Mouse (Mus musculus): ENCODE data around the gene Ier5l. TPM values are rescaled to one million over a fixed set of nuclear protein-coding genes. Genes with fewer than 3 reads are reported as not detected.

Gene Ier5l
- total RNA-seq, 2 experiments from 2014 or later, result 4.6 to 5.6 TPM

DNA sequence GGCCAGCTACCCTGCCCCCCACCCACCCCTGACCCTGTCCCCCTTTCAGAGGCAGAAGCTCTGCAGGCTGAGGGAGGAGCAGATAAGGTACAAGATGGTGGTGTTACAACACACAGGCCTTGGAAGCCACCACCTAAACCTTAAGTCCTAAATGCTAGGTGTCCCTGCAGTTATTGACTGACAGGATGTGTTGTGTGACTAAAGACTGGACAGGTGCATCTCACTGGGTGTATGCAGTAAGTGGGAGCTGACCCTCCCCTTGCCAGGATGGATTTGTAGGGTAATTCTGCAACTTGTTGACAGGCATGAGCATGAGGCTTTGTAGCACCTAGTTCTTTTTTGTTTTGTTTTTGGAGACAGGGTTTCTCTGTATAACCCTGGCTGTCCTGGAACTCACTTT is 29.6 kb downstream of the Ier5l start:
- DNase-seq, result no peak
- intact Hi-C loops (cut with DNase I), result loop anchor here (5.0 kb wide), 1 partner anchor 268 kb away; no protein-coding TSS in a partner anchor

DNA sequence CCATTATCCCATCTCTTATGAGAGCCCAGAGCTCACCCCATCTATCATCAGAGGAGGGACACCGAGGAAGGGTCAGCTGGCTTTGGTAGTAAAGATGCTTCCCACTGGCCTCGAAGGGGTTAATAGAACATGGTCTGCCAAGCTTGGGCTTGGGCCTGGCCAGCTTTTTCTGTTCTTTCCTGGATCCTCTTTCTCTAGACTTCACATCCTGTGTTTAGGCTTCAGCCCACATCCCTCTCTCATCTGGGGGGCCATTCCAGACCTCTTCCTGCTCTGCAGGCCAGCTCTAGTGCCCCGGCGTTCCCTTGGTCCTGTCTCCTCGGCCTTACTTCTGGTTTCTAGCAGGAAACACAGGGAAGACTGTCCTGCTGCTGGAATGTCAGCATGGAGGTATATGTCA is 30.0 kb downstream of the Ier5l start:
- intact Hi-C loops (cut with DNase I), result loop anchor here (5.0 kb wide), 1 partner anchor 268 kb away; no protein-coding TSS in a partner anchor
- no peak for DNase-seq

DNA sequence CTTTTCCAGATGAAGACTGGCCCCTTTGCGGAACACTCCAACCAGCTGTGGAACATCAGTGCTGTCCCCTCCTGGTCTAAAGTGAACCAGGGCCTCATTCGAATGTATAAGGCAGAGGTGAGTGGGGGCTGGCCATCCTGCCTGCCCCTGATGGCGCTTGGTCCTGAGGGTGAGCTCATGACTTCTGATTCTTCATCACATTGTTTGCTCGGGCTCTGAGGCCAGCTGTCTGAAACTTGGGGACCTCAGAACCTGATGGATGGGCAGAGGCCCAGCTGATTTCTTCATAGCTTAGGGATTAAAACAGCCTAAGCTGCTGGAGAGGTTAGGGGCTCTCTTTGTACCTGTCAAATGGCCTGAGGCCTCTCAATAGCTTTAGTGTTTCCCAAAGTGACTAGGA is 30.7 kb downstream of the Ier5l start:
- intact Hi-C loops (cut with DNase I), result loop anchor here (1.0 to 5.0 kb wide), 2 partner anchors 154 to 269 kb away; no protein-coding TSS in a partner anchor
- peak; percentile 25 to 38 for DNase-seq

DNA sequence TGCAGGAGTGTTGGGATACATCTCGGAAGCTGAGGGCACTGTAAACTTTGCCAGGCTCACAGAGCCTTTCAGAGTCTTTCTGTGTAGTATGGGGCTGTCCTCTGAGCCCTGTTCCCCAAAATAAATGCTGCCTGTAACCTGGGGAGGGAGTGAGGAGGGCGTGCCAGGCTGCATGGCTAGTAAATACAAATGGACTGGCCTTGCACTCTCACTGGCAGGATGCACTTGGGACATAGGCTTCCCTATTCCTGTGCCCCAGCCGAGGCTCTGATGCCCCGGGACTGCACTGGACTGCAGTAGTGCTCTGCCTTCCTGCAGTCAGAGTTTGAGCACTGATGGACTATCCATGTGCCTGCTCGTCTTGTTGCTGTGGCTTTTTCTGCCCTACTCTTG is 31.5 kb downstream of the Ier5l start:
- DNase-seq, result peak in 1 of 2 experiments; percentile 33
- intact Hi-C loops (cut with DNase I), result loop anchor here (5.0 kb wide), 1 partner anchor 270 kb away; no protein-coding TSS in a partner anchor

DNA sequence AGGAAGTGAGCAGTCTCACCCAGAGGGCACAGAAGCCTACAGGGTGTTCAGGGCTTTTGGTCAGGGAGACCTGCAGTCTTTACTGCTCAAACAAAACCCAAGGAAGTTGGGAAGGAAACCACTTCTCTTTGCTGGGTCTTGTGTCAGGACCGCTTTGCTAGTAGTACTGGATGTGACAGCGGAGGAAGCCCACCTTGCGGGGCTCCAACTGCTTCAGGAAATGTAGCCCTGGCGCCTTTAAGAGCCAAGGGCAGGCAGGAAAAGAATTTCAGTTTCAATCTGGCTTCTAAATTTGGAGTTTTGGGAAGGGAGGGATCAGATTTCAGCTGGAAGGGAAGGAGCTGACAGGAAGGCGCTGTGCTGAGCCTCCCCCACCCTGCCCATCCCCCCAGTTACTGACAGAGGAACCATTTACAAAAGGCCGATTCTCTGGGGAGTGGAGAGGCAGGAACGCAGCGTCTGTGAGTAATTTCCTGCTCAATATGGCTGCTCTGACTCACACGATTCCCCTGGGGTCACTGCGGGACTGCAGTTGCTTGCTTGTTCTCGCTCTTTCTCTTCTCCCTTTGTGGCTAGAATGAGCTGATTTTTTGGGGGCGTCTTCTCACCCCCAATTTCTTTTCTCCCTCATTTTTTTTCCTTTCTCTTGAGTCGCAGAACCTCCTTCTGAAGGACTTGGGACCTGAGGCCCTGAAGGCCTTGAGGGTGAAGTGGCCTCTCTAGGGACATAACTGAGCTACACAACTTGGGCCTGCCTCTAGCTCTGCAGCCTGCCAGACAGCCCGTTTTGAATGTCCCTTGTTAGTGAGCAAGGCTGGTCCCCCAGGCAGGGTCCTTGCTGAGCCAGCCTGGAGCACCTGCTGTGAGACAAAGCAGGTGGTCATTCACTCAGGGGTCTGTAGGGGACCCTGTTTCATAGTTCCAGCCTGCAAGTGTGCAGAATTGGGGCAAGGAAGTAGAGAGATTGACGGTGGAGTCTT is 32.2 kb downstream of the Ier5l start:
- intact Hi-C loops (cut with DNase I), result loop anchor here (1.0 to 5.0 kb wide), 4 partner anchors 28 to 270 kb away; no protein-coding TSS in a partner anchor
- peak; percentile 83 to 84 for DNase-seq

DNA sequence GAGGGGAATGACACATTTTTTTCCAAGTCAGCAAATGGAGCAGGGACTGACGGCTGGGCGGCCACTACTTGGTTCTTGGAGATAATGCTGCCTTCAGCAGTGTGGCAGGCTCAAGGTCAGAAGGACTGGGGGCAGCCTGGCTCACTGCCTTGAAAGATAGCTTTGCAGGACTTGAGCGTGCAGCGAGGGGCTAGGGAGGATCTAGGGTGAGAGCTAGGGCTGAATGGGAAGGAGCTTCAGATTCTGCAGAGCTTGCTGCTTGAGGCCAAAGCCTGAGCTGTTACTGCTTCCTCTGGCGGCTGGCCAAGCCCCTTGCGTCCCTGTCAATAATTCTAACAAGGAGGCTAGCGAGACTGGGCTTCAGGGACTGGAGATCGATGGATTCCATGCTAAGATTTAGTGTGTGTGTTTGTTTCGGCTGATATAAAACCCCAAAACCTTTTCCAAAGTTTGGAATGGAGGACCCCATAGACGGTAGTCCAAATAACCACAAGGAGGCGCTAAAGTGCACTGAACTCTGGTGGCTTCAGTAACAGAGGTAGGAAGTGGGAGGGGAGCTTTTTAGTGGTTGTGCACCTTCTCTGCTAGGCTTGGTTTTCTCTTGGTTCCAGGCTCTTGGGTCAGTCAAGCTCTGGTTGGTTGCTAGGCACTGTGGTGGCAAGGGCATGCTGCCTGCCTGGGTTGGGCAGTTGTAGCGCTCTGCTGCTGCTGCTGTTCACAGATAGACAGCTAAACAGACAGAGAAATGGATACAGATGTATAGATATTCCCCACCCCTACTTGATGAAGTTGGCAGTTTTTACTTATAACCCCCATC is 33.1 kb downstream of the Ier5l start:
- peak; percentile 78 to 86 for DNase-seq
- intact Hi-C loops (cut with DNase I), result loop anchor here (1.0 to 5.0 kb wide), 4 partner anchors 29 to 271 kb away; no protein-coding TSS in a partner anchor

DNA sequence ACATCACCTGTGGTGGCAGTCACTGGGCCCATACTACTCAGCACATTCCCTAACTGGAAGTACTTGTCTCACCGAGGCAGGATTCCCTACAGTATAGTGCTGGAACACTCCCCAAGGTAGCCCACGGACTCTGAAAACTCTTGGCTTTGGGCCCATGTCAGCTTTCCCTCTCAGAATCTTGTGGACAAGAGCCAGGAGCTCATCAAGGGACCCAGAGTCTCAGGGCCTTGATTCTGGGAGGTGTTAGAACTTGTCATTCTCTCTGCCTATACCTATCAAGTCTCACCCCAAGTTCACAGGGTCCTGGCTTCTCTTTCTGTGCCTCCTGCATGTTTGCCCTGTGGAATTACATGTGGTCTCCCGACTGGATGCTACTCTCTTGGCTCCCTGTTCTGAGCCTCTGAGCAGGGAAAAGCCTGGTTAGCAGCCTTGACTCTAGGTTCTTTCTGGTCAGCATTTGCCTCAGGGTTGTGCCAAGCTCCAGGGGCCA is 33.8 kb downstream of the Ier5l start:
- intact Hi-C loops (cut with DNase I), result loop anchor here (2.0 to 5.0 kb wide), 3 partner anchors 107 to 272 kb away; no protein-coding TSS in a partner anchor
- DNase-seq, result peak in 1 of 2 experiments; percentile 34

DNA sequence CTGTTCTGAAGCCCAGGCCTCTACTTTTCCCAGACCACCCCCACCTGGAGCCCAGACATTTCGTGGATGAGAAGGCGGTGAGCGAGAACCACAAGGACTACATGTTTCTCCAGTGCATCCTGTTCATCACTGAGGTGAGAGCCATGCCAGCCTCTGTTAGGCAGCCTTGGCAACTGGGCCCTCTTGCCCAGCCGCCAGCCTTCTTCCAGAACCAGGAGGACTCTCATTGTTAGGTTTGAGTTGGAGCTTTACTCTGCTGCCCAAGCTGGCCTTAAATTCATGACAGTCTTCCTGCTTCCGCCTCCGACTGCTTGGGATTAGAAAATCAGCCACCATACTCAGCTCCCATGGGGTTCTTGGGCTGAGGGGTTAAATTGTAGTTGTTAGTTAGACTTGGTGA is 34.4 kb downstream of the Ier5l start:
- intact Hi-C loops (cut with DNase I), result loop anchor here (2.0 to 5.0 kb wide), 3 partner anchors 107 to 273 kb away; no protein-coding TSS in a partner anchor

DNA sequence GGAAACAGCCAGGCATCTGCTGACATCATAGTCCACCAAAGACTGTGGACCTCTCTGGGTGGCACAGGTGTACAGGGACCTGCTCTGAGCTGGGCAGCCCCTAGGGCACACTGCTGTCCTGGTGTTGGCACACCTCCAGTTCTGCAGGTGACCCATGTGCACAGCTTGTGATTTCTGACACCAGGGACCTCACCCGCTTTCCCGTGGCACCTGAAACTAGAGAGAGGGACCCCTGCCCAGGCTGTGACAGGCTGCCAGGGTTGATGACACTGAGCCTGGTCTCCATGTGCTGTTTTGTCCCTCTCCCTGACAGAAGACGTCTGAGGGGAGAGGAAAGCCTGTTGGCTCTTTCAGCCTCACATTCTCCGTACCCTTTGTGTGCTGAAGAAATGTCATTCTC is 36.2 kb downstream of the Ier5l start:
- DNase-seq, result no peak
- intact Hi-C loops (cut with DNase I), result loop anchor here (2.0 kb wide), 2 partner anchors 157 to 357 kb away; partner anchors contain the start of gene Cstad

More for the DNA sequence above, 34.4 kb downstream of the Ier5l start:
- DNase-seq, result no peak

DNA sequence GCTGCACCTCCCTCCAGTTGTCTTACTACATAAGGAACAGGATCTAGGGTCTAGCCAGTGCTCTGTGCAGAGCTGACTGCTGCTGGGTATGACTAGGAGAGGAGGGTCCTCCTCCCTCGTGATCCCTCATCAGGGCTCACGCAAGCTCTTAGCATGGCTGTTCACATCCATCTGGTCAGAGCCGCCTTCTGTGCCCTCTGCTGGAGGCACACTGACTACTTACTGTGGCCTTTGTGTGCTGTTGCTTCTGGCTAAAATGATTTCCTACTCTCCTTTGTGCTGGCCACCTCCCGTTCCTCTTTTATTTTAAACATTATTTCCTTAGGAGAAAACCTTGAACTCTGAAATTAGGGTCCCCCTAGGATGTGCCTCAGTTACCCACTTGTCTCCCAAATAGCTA is 37.2 kb downstream of the Ier5l start:
- no peak for DNase-seq
- intact Hi-C loops (cut with DNase I), result loop anchor here (1.0 to 2.0 kb wide), 3 partner anchors 33 to 358 kb away; partner anchors contain the start of gene Cstad

DNA sequence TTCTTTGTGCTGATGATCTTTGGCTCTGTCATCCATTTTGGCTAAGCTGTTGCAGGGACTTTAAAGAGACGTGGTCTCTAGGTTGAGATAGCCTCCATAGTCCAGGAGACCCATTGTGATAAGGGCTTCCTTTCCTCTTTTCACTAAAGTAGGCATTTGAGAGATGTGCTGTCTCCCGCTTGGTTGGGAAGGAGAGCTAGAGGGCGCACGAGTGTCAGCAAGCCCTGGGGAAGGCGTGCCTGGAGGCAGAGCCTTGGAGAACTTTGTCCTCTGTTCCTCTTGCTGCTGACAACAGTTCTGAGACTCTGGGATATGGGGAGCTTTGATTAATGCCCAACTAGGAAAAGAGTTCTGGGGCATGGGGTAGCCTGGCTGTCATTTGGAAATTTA is 37.9 kb downstream of the Ier5l start:
- intact Hi-C loops (cut with DNase I), result loop anchor here (1.0 to 2.0 kb wide), 3 partner anchors 34 to 359 kb away; partner anchors contain the start of gene Cstad
- peak; percentile 59 to 70 for DNase-seq

DNA sequence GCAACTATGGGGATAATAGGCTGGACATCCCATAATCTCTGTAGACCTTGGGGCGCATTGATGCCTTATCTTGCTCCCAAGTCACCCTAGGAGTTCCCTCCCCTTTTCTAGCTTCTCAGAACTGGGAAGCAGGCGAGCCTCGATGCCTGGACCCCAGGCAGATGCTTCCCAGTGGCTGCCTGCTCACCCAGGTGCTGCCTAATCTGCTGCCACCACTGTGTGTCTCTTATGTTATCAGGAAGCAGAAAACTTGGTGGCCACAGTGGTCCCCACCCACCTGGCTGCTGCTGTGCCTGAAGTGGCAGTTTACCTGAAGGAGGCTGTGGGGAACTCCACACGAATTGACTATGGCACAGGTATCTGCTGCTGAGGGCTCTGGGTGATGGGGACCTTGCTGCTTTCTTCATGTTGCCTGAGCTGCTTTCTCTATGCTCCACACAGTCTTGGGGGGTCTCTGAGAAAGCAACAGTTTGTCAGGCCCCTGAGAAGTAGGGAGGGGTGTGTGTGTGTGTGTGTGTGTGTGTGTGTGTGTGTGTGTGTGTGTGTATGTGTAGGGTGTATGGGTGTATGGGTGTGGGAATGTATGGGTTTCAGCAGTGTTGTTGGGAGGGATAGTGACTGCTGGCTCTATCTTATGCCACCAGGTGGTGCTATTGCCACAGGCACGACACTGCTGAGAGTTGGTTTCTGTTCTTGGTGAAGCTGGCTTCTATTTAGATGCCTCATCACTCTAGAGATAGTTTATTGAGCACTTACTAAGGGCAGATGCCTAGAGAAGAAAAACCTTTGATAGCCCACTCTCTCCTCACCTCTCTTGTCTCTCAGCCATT is 38.5 kb downstream of the Ier5l start:
- intact Hi-C loops (cut with DNase I), result loop anchor here (1.0 to 2.0 kb wide), 4 partner anchors 35 to 499 kb away; partner anchors contain the start of gene Cstad
- DNase-seq, result peak; percentile 74 to 78

DNA sequence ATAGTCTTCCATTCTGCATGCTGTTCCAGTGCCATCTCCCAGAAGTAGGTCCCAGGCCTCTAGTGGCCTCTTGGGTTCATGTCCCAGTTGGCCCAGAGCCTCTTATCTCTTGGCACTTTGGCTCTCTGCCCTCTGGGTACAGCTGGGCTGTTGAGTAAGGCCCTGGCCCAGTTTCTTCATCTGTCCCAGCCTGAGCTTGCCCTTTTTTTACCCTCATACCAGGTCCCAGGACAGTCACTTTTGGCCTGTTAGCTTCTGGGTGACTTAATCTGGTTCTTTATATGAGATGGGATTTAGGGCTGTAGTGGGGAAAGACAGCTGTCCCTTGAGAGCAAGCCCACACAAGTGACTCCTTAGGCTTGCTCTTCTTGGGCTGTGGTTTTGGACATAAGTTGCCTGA is 44.9 kb downstream of the Ier5l start:
- intact Hi-C loops (cut with DNase I), result no loop called here
- peak; percentile 53 to 62 for DNase-seq

Other genes with a start within 250 kb of the Ier5l start
- gene Lrrc8a, start 236.5 kb downstream of the Ier5l start, total RNA-seq (2021), result 10 to 100 TPM; 56.7 to 67.8 TPM
- 1 to 10 TPM; 4.5 to 5.5 TPM for gene Gm28035, start 233.7 kb downstream of the Ier5l start, total RNA-seq (2021)
- gene Phyhd1, start 208.0 kb downstream of the Ier5l start, total RNA-seq (2021), result 100 to 1,000 TPM in 1 of 2 experiments, 10 to 100 TPM in 1; 96.9 to 120 TPM
- gene Gm28038, start 193.2 kb downstream of the Ier5l start, total RNA-seq (2021), result 1 to 10 TPM in 1 of 2 experiments, under 1 TPM in 1; 0.92 to 3.1 TPM
- gene Dolk, start 187.9 kb downstream of the Ier5l start, total RNA-seq (2021), result 10 to 100 TPM; 22.4 to 24.7 TPM
- 10 to 100 TPM; 17.0 to 20.5 TPM for gene Nup188, start 187.8 kb downstream of the Ier5l start, total RNA-seq (2021)
- gene Sh3glb2, start 114.9 kb downstream of the Ier5l start, total RNA-seq (2021), result 10 to 100 TPM; 41.9 to 43.1 TPM
- 10 to 100 TPM; 62.9 to 69.4 TPM for gene Miga2, start 110.0 kb downstream of the Ier5l start, total RNA-seq (2021)
- gene Dolpp1, start 82.0 kb downstream of the Ier5l start, total RNA-seq (2021), result 1 to 10 TPM; 7.6 to 8.8 TPM
- 100 to 1,000 TPM; 496 to 534 TPM for gene Crat, start 58.4 kb downstream of the Ier5l start, total RNA-seq (2021)
- 10 to 100 TPM; 82.9 to 85.1 TPM for gene Ptpa, start 58.2 kb downstream of the Ier5l start, total RNA-seq (2021)
- 1 to 10 TPM; 1.5 to 2.3 TPM for gene Cstad, start 120.8 kb upstream of the Ier5l start, total RNA-seq (2021)

Measured in heart, postnatal 36 days (tissue).